Mouse (Mus musculus) natural killer cell, adult 2 months (primary cell): ENCODE results near the gene Sdhb.

Experiments used
- DNase-seq, 2 experiments: peaks; one replicate each; pipeline ENCODE4 v3.0.0; 2022; ENCODE audit warnings: low spot score in 2 of 2

Gene Sdhb

GRCm38 (mm10) chr4:140977886-140978692, 17.1 kb downstream of the Sdhb start:
- no peak for DNase-seq

- DNase-seq = no peak
Observed at GRCm38 (mm10) chr4:140981605-140982004, 20.6 kb downstream of the Sdhb start.

GRCm38 (mm10) chr4:140982808-140983207, 21.8 kb downstream of the Sdhb start:
- peak in 1 of 2 experiments; percentile 34 for DNase-seq

- peak; percentile 73 to 88 for DNase-seq
Observed at GRCm38 (mm10) chr4:140983442-140983841, 22.4 kb downstream of the Sdhb start.

DNA sequence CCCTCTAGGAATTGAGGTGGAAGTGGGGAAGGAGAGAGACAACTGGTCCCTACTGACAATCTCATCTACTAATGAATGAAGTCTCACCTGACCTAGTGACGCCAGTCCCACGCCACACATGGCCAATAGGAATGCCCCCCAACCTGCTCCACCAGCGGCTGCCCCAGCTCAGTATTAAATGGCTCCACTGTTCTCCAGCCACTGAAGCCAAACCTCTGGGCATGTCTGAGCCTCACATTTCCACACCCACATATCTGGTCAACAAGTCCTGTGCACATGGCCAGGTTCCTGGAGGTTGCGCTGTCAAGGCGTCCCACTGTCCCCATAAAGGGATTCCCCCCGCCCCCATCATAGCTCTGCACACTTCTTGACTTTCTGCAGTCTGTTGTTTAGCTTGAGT, 23.5 kb downstream of the Sdhb start:
- DNase-seq = no peak

DNA sequence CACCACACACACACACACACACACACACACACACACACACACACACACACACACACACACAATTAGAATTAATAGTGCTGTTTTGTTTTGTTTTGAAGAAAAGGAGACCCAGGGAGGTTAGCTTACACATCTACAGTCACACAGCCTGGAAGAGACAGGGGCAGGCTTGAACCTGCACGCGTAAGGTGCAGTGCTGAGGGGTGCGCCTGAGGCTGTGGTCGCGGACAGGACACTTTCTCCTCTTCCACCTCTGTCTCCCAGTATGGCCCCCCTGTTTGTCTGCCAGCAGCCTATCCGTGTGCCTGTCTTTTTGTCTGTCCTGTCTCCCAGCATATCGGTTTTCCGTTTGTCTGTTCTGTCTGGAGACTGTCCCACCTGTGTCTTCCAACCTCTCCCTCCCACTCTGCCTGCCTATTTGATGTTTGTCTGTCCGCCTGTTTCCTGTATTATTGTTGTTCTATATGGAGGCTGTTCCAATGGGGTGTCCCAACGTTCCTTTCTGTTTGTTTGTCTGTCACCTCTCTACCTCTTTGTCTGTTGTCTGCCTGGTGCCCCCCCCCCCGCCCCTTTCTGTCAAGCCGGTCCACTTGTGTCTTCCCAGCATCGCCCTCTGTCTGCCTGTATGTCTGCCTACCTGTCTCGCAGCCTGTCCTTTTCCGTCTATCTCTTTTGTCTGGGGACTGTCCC, 25.2 kb downstream of the Sdhb start:
- no peak for DNase-seq

DNA sequence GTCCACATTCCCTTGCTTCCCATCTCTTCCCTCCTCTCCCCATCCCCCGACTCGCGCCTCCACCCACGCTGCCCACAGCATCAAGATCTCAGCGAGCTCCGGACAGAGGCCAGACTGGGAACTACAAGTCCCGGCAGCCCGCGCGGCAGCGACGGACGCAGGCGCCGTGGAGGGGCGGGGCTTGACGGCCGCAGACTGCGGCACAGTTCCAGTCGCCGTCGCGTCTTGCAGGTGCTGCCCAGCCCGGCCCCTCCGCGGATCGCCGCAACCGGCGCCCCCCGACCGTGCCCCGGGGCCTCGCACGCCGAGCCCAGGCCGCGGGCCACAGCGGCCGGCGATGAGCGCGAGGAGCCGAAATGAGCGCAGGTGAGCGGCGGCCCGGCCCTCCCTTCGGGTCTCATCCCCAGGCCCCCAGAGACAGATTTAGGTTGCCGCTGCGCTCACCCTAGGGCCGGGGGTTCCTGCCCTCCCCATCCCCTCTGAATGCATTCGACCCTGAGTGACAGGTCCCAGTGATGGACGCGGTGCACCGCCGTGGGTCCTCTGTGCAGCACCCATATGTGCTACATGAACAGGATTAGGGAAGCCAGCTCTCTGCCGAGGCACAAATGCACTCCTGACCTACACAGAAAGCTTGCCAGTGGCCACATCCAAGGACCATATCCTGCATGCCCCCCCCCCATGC, 25.9 kb downstream of the Sdhb start, which contains the start of gene Atp13a2:
Atp13a2 (plus strand) TSS at position 163 of the 685 bp plus-strand sequence.
- DNase-seq = peak; percentile 70 to 80

- peak in 1 of 2 experiments; percentile 23 for DNase-seq
Observed at GRCm38 (mm10) chr4:140987476-140987875, 26.5 kb downstream of the Sdhb start.

DNA sequence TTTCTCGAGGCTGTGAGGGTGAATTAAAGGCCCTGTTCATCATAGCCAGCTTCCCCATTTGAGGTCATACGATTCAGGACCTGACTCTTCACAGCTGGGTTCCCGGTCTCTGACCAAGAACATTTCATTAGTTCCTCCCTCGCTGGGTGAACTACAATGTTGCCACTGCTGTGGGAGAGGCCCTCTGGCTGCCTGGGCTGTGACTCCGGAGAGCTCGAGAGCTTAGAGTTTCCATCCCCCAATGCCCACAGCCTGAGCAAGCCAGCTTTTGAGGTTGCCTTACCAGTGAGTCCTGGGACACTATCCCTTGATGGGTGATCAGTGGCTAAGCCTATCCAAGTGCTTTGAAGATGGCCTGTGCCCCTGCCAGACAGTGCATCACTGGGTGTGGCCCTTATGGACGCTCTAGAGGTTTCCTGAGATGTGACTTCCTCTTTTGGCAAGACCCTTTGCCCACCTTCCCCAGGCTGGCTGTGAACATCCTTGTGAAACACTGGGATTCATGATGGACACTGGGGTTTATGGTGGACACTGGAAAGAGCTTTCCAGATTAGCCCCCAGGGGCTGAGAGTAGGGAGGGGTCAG, 27.8 kb downstream of the Sdhb start:
- DNase-seq = peak in 1 of 2 experiments; percentile 74

DNA sequence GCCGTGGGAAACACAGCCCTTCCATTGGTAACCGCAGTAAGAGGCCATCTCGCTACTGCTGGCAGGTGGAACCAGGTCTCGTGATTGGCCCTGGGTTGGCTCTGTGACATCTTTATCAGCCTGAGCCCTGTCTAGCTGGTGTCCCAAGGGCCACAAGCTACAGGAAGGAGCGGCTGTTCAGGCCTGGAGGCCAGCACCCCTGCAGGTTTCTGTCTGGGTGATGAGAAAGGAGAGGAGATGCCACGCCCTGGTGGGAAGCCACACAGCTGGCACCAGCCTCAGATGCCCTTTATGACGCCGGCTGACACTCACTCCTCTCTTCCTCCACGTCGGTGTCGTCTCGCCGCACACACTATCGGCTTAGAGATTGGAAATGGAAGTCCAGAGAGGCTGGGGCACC, 28.4 kb downstream of the Sdhb start:
- DNase-seq = peak in 1 of 2 experiments; percentile 81

DNA sequence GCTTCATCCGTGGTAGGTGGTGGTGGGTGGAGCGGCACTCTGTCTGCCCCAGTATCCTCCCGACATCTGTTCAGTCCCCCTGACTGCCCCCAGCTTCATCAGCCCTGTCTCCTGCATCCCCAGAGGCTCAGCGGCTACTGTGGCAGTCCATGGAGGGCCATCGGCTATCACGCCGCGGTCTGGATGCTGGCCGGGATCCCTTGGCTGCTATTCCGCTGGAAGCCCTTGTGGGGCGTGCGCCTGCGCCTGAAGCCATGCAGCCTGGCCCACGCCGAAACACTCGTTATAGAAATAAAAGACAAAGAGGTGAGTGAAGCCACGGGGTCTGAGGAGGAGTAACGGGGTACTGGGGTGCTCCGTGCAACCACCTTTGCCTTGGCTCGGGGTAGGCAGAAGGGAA, 31.2 kb downstream of the Sdhb start:
- no peak for DNase-seq

- DNase-seq = no peak
Observed at GRCm38 (mm10) chr4:140993846-140994245, 32.8 kb downstream of the Sdhb start.

GRCm38 (mm10) chr4:140995811-140996210, 34.8 kb downstream of the Sdhb start:
- peak; percentile 51 to 73 for DNase-seq

- DNase-seq = no peak
Observed at GRCm38 (mm10) chr4:140996812-140997211, 35.8 kb downstream of the Sdhb start.

DNA sequence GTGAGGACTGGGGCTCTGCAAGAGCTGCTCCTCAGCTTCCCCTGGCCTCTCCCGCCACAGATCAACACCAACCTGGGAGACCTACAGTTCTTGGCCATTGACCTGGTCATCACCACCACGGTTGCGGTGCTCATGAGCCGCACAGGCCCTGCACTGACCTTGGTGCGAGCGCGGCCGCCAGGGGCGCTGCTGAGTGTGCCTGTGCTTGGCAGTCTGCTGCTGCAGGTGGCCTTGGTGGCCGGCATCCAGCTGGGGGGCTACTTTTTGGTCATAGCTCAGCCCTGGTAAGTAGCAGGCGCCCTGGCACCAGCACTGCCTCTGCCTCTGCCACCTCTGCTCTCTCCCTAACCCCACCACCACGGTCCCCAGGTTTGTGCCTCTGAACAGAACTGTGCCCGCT, 45.0 kb downstream of the Sdhb start:
- DNase-seq = no peak

DNA sequence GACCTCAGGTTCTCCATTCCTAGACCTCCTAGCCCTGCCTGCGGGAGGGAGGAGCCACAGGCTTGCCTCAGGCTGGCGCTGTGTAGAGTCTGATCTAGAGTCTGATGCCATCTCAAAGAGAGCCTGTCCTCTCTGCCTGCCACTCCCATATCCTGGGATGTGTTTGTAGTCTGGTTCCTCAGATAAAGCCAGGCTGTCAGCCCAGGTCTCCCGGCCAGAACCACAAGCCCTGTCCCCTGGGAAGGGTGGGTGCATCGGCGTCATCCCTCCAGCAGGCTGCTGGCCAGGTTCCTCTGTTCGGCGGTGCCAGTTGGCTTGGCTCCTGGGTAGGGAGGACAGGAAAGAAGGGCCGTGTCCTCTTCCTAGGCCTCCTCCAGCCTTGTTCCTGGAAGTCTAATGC, 47.0 kb downstream of the Sdhb start:
- no peak for DNase-seq

- DNase-seq = no peak
Observed at GRCm38 (mm10) chr4:141010118-141010517, 49.1 kb downstream of the Sdhb start, which contains the start of gene Mfap2. Mfap2 (plus strand) TSS chr4:141010418.

DNA sequence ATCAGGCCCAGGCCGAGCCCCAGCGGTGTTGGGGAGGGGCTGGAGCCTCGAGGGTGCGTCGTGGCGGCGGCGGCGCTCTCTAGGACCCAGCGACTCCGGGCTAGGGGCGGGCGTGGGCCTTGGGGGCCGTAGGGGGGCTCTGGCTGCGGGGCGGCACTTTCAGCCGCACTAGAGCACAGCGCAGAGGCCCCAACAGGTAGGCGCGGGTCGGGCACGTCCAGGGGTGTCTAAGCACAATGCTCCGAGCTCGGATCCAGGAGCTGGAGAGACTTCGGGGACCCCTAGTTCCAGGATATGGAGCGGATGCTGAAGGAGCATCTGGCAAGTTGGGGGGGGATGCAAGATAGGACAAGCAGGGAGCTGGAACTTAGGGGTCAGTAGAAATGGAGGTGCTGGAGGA, 49.5 kb downstream of the Sdhb start:
- DNase-seq = no peak

- no peak for DNase-seq
Observed at GRCm38 (mm10) chr4:141010941-141011429, 50.0 kb downstream of the Sdhb start.

DNA sequence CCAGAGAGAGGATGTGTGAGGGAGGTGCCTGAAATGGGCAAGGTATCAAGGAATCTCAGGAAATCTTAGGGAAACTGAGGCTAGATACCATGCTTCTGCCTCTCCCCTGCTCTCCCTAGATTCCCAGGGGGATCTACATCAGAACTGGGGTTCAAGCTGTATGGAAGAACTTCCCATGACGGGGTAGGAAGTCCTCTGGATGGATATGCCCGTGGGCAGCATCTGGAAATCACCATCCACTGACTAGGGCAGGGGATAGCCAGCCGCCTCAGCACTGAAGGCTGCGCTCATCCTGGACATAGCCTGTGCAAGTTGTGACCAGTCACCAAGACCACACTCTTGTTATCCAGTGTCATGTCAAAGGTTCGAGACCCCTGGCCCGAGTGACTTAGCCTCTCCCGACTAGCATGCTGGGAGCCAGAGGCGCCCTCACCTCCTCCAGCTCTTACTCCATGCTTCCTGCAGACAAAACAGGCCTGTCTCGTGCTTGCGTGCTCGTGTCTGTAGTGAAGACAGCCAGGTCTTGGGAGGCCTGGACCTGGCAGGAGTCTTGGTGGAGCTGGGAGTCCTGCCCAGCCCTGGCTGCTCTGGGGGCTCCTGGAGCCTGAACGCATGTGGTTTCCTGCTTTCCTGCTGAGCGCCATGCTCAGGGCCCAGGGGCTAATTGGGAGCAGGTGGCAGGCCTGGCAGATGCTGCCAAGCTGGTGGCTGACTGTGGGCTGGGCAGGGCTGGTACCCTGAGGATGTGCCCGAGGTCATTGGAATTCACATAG, 50.7 kb downstream of the Sdhb start:
- DNase-seq = no peak

DNA sequence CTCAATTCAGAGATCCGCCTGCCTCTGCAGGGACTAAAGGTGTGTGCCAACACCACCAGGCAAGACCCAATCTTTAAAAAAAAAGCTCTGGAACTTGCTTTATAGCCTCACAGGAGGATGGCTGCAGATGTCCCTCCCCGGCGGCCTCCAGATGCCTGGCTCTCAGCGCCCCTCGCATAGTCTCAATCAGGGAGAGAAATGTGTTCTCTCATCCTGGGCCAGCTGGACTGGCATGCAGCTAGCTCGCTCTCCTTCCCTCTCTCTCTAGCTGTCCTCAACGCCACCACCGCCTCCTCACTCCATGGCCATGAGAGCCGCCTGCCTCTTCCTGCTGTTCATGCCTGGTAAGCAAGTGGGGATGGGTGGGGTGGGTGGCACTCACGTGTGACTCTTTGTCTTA, 51.6 kb downstream of the Sdhb start:
- no peak for DNase-seq
